In the genomic region with DNA sequence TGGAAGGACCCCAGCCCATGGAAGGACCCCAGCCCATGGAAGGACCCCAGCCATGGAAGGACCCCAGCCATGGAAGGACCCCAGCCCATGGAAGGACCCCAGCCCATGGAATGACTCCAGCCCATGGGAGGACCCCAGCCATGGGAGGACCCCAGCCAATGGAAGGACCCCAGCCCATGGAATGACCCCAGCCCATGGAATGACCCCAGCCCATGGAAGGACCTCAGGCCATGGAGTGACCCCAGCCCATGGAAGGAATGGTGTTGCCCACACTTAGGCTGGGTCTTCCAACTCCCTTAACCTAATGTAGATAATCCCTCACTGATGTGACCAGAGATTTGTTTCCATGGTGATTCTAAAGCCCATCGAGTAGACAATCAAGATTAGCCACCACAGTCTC, we compare ENCODE assay signal across 25 mouse cellular contexts. TPM values are rescaled to one million over a fixed set of nuclear protein-coding genes. Genes with fewer than 3 reads are reported as not detected.
"Had no signal": no experiment of that assay in that cellular context is flagged by ENCODE, and none has a peak within 500 bp of the region (broad histone marks: within the 10 kb centered on the region; RNA-seq: fewer than 3 reads in every experiment).

No protein-coding gene starts in this region.

- ATAC-seq: liver, postnatal 0 days; lung, postnatal 0 days; midbrain, embryonic 15.5 days had no signal

- H3K9me3 ChIP-seq: liver, embryonic 15.5 days; lung, embryonic 15.5 days; midbrain, embryonic 12.5 days; midbrain, embryonic 15.5 days; neural tube, embryonic 12.5 days; stomach, embryonic 15.5 days had no signal

- H3K4me3 ChIP-seq: liver, embryonic 15.5 days; lung, embryonic 15.5 days; megakaryocyte, embryonic 14.5 days; midbrain, embryonic 12.5 days; midbrain, embryonic 15.5 days; neural tube, embryonic 12.5 days; stomach, embryonic 15.5 days had no signal

- H3K9ac ChIP-seq: liver, embryonic 15.5 days; liver, postnatal 0 days; lung, embryonic 15.5 days; midbrain, embryonic 12.5 days; midbrain, embryonic 15.5 days; neural tube, embryonic 12.5 days; stomach, embryonic 15.5 days had no signal

- H3K27ac ChIP-seq: liver, embryonic 15.5 days; lung, embryonic 15.5 days; macrophage; midbrain, embryonic 12.5 days; midbrain, embryonic 15.5 days; neural tube, embryonic 12.5 days; stomach, embryonic 15.5 days; stomach, postnatal 0 days had no signal

- DNase-seq: liver, postnatal 0 days; lung, adult 2 months; lung, postnatal 14 days; lung, postnatal 36 days; right cerebral cortex, postnatal 14 days; thymus, adult 2 months; thymus, postnatal 25 days; thymus, postnatal 4 days had no signal

- H3K4me2 ChIP-seq: liver, embryonic 15.5 days; lung, embryonic 15.5 days; midbrain, embryonic 12.5 days; midbrain, embryonic 15.5 days; neural tube, embryonic 12.5 days; stomach, embryonic 15.5 days had no signal

- H3K36me3 ChIP-seq: liver, embryonic 15.5 days; lung, embryonic 15.5 days; midbrain, embryonic 12.5 days; midbrain, embryonic 15.5 days; neural tube, embryonic 12.5 days; stomach, embryonic 15.5 days had no signal

RNA-seq across cellular contexts. Expression of a gene that starts 11.5 kb away (rescaled TPM):
- total RNA-seq: megakaryocyte progenitor cell, adult 5-6 weeks; midbrain, postnatal 0 days; monocyte, adult 5-6 weeks; neutrophil, adult 5-6 weeks had no signal
- polyA plus RNA-seq: liver, embryonic 15.5 days; liver, postnatal 0 days; lung, adult 2 months; lung, embryonic 15.5 days; lung, postnatal 0 days; macrophage; midbrain, embryonic 12.5 days; midbrain, embryonic 15.5 days; midbrain, postnatal 0 days; neural tube, embryonic 12.5 days; neural tube, embryonic 14.5 days; spleen, adult 2 months; stomach, embryonic 15.5 days; stomach, postnatal 0 days; urinary bladder, adult 2 months had no signal
